Mouse (Mus musculus) embryonic fibroblast, embryonic 13.5 days (primary cell): ENCODE data around the gene Actl6b.

Experiments
- CTCF ChIP-seq: IDR thresholded peaks from 2 replicates; pipeline ENCODE4 v1.5.1; 2011; ENCODE audit warnings: mild to moderate bottlenecking, control low read depth, low read length, moderate library complexity, borderline replicate concordance; ENCODE audit not compliant: insufficient read depth
- POLR2A ChIP-seq: IDR thresholded peaks from 2 replicates; pipeline ENCODE4 v1.6.1; 2011; ENCODE audit warnings: low read depth, mild to moderate bottlenecking, control low read depth, low read length, moderate library complexity

DNA sequence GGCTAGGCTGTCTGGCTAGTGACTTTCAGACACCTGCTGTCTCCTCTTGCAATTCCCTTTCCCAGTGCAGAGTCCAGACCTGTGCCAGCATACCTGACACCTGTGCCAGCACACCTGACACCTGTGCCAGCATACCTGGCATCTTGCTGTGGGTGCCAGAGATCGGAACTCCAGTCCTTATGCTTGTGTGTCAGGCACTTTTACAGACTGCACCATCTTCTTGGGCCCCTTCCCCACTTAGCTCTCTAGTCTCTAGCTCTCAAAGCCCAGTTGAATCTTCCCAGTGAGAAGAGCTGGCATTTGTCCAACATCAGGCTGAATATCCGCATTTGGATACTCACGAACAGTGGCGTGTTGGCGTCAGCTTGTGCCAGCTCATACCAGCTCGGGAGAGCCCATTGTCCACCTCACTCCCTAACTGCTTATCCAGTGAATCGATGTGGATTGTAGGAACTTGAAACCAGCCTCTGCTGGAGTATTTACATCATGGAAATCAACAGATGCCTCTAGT lies 14.0 kb upstream of the Actl6b start:
- no peak for TF ChIP-seq CTCF
- no peak for TF ChIP-seq POLR2A
